Mouse (Mus musculus) right cerebral cortex, postnatal 36 days (tissue): ENCODE results near the gene Whamm.

Experiments used
- DNase-seq, 2 experiments: peaks; one replicate each; pipeline ENCODE4 v3.0.0; 2022; ENCODE audit warnings: low spot score in 2 of 2, mixed read lengths in 1 of 2

Gene Whamm

GRCm38 (mm10) chr7:81571108-81571940, at the start of gene Whamm:
Whamm (plus strand) TSS chr7:81571266.
- peak; percentile 92 to 94 for DNase-seq

GRCm38 (mm10) chr7:81523008-81523662, 47.9 kb upstream of the Whamm start:
- peak; percentile 85 to 90 for DNase-seq

GRCm38 (mm10) chr7:81523663-81524017, 47.4 kb upstream of the Whamm start:
- DNase-seq, result no peak

- DNase-seq, result no peak
These were observed 42.1 kb upstream of the Whamm start for GRCm38 (mm10) chr7:81528918-81529317.

GRCm38 (mm10) chr7:81531462-81531861, 39.6 kb upstream of the Whamm start:
- DNase-seq, result no peak

GRCm38 (mm10) chr7:81536478-81536877, 34.6 kb upstream of the Whamm start:
- DNase-seq, result no peak

- DNase-seq, result no peak
These were observed 32.9 kb upstream of the Whamm start for GRCm38 (mm10) chr7:81538070-81538675.

GRCm38 (mm10) chr7:81539565-81539964, 31.5 kb upstream of the Whamm start:
- no peak for DNase-seq

GRCm38 (mm10) chr7:81540999-81541398, 30.1 kb upstream of the Whamm start:
- DNase-seq, result peak in 1 of 2 experiments; percentile 16

GRCm38 (mm10) chr7:81541924-81542524, 29.0 kb upstream of the Whamm start:
- DNase-seq, result peak; percentile 62 to 64

GRCm38 (mm10) chr7:81542934-81543333, 28.1 kb upstream of the Whamm start:
- DNase-seq, result no peak

- DNase-seq, result no peak
These were observed 22.2 kb upstream of the Whamm start for GRCm38 (mm10) chr7:81548864-81549263.

GRCm38 (mm10) chr7:81553589-81553988, 17.5 kb upstream of the Whamm start:
- DNase-seq, result no peak

GRCm38 (mm10) chr7:81554369-81554768, 16.7 kb upstream of the Whamm start:
- no peak for DNase-seq

GRCm38 (mm10) chr7:81556839-81557238, 14.2 kb upstream of the Whamm start:
- DNase-seq, result no peak

GRCm38 (mm10) chr7:81557252-81557984, 13.6 kb upstream of the Whamm start:
- DNase-seq, result no peak

- DNase-seq, result no peak
These were observed 13.1 kb upstream of the Whamm start for GRCm38 (mm10) chr7:81557985-81558360.

GRCm38 (mm10) chr7:81559231-81559980, 11.7 kb upstream of the Whamm start:
- no peak for DNase-seq

- DNase-seq, result no peak
These were observed 10.7 kb upstream of the Whamm start for GRCm38 (mm10) chr7:81560101-81561049.

- DNase-seq, result no peak
These were observed 9.9 kb upstream of the Whamm start for GRCm38 (mm10) chr7:81561211-81561610.
